Mouse (Mus musculus) lung, postnatal 10 days (tissue): Measurements from ENCODE around the gene 1810009A15Rik.
A peak's percentile ranks its signal among the peaks of the same experiment; 100 is the strongest.

ENCODE experiments used
- DNase-seq: peaks from one replicate; pipeline ENCODE4 v3.0.0; 2021

The 1810009A15Rik gene

DNA sequence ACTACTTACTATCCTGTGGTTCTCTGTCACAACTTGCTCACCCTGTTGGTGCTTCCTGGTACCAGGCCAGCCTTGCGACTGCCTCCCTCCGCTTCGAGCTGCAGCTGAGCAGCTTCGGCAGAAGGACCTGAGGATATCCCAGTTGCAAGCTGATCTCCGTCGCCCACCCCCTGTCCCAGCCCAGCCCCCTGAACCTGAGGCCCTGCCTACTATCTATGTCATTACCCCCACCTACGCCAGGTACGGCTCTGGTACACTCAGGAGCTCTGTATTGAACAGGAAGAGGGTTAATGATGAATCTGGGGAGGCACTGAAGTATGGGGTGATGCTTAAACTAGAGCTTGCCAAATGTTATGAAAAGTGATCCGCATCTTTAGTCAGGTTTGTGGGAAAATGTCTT is 33.1 kb downstream of the 1810009A15Rik start:
- DNase-seq = no peak

GRCm38 (mm10) chr19:8926766-8927165 is 38.1 kb downstream of the 1810009A15Rik start:
- DNase-seq = no peak

- no peak for DNase-seq
These were observed 39.4 kb downstream of the 1810009A15Rik start for GRCm38 (mm10) chr19:8927891-8928525.

DNA sequence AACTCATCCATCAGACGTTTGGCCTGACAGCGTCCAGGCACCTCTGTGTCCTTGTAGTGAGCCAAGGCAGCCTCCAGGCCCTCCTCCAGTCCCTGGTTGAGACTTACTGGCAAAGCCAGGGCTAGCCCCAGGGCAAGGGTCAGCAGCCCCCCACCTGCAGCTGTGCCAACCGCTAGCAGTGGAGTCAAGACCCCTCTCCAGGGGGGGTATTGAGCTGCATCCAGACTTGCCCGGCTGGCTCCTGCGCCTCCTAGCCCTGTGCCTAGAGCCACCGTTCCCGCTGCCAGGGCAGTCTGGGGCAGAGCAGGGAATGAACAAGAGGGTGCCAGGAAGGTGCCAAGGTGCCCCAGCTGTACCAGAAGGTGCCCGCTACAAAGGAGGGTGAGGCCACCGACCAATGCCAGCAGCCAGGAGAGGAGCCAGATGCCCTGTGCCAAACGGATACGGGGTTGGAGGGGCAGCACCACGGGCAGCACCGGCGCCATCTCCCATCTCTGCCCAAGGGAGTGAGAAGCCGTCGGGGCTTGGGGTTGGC is 40.1 kb downstream of the 1810009A15Rik start:
- DNase-seq = no peak

GRCm38 (mm10) chr19:8929224-8930088 is 40.8 kb downstream of the 1810009A15Rik start, which contains the start of the genes Rom1 and Eml3:
Rom1 (minus strand) TSS chr19:8929356.
Eml3 (plus strand) TSS chr19:8929552.
- DNase-seq = peak; percentile 96

GRCm38 (mm10) chr19:8930117-8930516 is 41.5 kb downstream of the 1810009A15Rik start:
- no peak for DNase-seq

GRCm38 (mm10) chr19:8930771-8931170 is 42.1 kb downstream of the 1810009A15Rik start:
- DNase-seq = no peak

GRCm38 (mm10) chr19:8936736-8937135 is 48.1 kb downstream of the 1810009A15Rik start:
- no peak for DNase-seq
